Mouse (Mus musculus): Measurements from ENCODE around the gene Gm10553. TPM values are rescaled to one million over a fixed set of nuclear protein-coding genes. Genes with fewer than 3 reads are reported as not detected.

Gene Gm10553
- total and polyA plus RNA-seq, 3 experiments, result not detected

Other genes with a start within 250 kb of the Gm10553 start
- gene Slc16a14, start 165.0 kb upstream of the Gm10553 start, total RNA-seq (2021), result 10 to 100 TPM in 1 of 2 experiments, under 1 TPM in 1; 0.81 to 18.7 TPM
- gene Slc16a14, start 165.0 kb upstream of the Gm10553 start, polyA plus RNA-seq (2012; rRNA removed), result 0.37 and 0.48 TPM in 2 replicates
- gene A530032D15Rik, start 9.7 kb downstream of the Gm10553 start, total RNA-seq (2021), result under 1 TPM in 1 of 2 experiments, not detected in 1; 0.43 TPM
- not detected in 2 replicates for gene A530032D15Rik, start 9.7 kb downstream of the Gm10553 start, polyA plus RNA-seq (2012; rRNA removed)
- gene C130026I21Rik, start 170.4 kb downstream of the Gm10553 start, total RNA-seq (2021), result 1 to 10 TPM; 1.2 to 1.7 TPM
- 0.19 TPM in 1 of 2 replicates, not detected in the other for gene C130026I21Rik, start 170.4 kb downstream of the Gm10553 start, polyA plus RNA-seq (2012; rRNA removed)

Measured in adrenal gland, adult 2 months (tissue).